Mouse (Mus musculus): ENCODE results near the gene Med12l. TPM values are rescaled to one million over a fixed set of nuclear protein-coding genes. Genes with fewer than 3 reads are reported as not detected.
"Not testable (repeated sequence)": the region's sequence is repeated elsewhere in the genome, so short reads cannot be mapped to it uniquely, and the experiment has no call there.

Med12l gene
- total RNA-seq, 2 experiments from 2014 or later: 8.7 to 9.7 TPM

- intact Hi-C loops (cut with DNase I): no loop called here
- DNase-seq: no peak
These were observed 15.6 kb downstream of the Med12l start for GRCm38 (mm10) chr3:59021236-59021635.

- no peak for DNase-seq
- intact Hi-C loops (cut with DNase I): no loop called here
These were observed 16.6 kb downstream of the Med12l start for GRCm38 (mm10) chr3:59022251-59022650.

DNA sequence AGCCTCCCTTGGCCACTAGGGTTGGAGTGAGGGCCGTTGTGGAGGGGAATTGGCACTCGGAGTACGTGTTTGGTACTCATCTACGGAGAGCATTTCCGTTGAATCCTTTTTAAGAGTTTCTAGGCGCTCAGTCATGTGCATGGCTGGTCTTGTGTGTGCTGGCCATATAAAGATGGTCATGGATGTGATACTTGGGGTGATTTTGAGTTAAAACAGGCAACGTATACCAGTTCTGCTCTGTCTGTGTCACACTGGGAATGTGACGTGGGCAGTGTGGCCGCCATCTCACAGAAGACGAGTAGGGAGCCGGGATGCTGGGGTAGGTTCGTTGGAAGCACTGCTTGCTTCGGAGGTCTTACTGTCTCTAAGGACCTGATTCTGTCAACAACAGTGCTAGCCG, 17.3 kb downstream of the Med12l start:
- no peak for DNase-seq
- intact Hi-C loops (cut with DNase I): no loop called here

- DNase-seq: no peak
- intact Hi-C loops (cut with DNase I): no loop called here
These were observed 19.0 kb downstream of the Med12l start for GRCm38 (mm10) chr3:59024531-59025192.

- intact Hi-C loops (cut with DNase I): no loop called here
- DNase-seq: no peak
These were observed 19.5 kb downstream of the Med12l start for GRCm38 (mm10) chr3:59025193-59025535.

DNA sequence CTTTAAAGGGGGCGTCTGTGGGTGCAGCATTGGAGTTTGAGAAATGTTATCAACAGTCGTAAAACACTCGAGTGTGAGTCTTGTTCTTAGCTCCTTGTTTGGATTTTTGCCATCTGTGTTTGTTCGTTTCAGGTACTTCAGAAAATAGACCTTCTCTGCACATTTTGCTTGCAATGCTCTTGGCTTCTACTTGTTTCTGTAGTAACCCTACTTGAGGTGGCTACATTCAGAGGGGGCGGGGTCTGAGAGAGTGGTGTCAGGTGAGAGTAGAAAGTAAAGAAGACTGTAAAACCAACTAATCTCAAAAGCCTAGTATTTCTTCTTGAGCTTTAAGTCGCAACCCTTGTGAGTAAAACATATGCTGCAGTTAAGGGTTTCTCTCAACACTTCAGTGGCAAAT, 23.1 kb downstream of the Med12l start:
- DNase-seq: no peak
- intact Hi-C loops (cut with DNase I): no loop called here

DNA sequence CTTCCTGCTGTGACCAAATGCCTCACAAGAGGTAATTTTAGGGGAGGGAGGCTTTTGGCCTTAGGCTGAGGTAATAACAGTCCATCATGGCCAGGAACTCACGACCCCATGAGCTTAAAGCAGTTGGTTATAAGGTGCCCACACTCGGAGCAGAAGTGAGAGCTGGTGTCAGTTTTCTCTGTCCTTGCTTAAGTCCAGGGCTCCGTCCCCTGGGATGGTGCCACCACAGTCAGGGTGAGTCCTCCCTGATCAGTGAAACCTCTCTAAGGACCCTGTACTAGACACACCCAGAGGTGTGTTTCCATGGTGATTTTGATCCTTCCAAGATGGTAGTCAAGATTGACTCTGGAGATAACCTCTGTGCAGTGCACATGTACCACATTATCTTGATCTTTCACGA, 25.4 kb downstream of the Med12l start:
- no peak for DNase-seq
- intact Hi-C loops (cut with DNase I): no loop called here

GRCm38 (mm10) chr3:59041487-59041886, 35.9 kb downstream of the Med12l start:
- intact Hi-C loops (cut with DNase I): no loop called here
- no peak for DNase-seq

GRCm38 (mm10) chr3:59054834-59055535, 49.4 kb downstream of the Med12l start:
- no peak for DNase-seq
- intact Hi-C loops (cut with DNase I): loop anchor here (5.0 kb wide), 1 partner anchor 398 kb away; no protein-coding TSS in a partner anchor

GRCm38 (mm10) chr3:59059022-59059541, 53.5 kb downstream of the Med12l start:
- DNase-seq: peak; percentile 46 to 70
- intact Hi-C loops (cut with DNase I): loop anchor here (1.0 to 5.0 kb wide), 2 partner anchors 76 to 402 kb away; no protein-coding TSS in a partner anchor

GRCm38 (mm10) chr3:59060131-59060530, 54.5 kb downstream of the Med12l start:
- intact Hi-C loops (cut with DNase I): loop anchor here (5.0 kb wide), 1 partner anchor 223 kb away; no protein-coding TSS in a partner anchor

DNA sequence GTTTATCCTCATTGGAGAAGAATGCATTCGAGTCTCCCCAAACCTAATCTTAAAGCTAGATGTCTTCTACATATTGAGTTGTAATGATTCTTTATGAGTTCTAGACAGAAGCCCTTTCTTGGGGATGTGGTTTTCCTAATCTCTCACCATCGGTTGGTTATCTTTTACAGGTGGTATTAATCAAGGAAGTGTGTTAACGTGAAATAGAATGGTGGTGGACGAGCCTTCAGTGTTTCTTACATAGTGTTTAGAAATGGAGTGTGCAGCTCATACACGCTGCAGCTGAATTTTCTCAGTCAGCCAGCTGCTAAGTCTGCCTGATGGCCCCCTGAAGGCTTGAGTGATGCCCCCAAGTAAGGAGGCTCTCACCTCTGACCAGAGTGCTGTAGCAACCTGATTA, 56.5 kb downstream of the Med12l start:
- no peak for DNase-seq
- intact Hi-C loops (cut with DNase I): loop anchor here (5.0 kb wide), 1 partner anchor 225 kb away; no protein-coding TSS in a partner anchor

More at GRCm38 (mm10) chr3:59060131-59060530, 54.5 kb downstream of the Med12l start:
- DNase-seq: no peak

- intact Hi-C loops (cut with DNase I): loop anchor here (5.0 kb wide), 1 partner anchor 226 kb away; no protein-coding TSS in a partner anchor
- no peak for DNase-seq
These were observed 57.8 kb downstream of the Med12l start for GRCm38 (mm10) chr3:59063431-59063830.

GRCm38 (mm10) chr3:59065937-59066336, 60.3 kb downstream of the Med12l start:
- DNase-seq: no peak
- intact Hi-C loops (cut with DNase I): no loop called here

DNA sequence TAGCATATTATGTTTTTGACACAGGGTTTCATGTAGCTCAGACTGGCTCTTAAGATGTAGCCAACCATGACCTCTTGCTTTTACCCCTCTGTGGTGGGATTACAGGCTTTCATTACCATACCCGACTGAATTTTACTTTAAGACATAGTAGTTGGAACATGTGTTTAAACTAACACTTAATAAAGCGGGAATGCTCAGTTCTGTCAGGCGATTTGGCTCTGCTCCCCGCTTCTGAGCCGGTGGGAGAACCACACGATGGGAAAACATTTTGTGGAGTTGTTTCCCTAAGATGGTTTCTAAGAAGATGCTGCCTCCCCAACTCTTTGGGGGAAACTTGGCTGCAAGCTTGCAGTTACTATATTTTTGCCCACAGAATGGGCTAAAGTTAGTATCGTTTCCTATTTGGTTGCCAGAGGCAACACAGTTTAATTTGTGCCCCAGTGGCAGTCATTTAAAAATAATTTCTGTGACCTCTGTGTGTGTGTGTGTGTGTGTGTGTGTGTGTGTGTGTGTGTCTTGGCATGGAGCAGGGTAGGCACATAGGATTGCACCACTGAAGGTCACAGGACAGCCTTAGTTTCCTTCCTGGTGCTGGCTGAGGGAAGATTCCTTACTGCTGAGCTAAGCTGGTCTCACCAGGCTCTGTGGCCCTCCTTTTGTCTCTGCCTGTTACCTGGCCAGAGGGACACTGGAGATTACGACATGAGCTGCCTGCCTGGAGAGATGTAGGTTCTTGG, 61.1 kb downstream of the Med12l start:
- no peak for DNase-seq
- intact Hi-C loops (cut with DNase I): no loop called here

DNA sequence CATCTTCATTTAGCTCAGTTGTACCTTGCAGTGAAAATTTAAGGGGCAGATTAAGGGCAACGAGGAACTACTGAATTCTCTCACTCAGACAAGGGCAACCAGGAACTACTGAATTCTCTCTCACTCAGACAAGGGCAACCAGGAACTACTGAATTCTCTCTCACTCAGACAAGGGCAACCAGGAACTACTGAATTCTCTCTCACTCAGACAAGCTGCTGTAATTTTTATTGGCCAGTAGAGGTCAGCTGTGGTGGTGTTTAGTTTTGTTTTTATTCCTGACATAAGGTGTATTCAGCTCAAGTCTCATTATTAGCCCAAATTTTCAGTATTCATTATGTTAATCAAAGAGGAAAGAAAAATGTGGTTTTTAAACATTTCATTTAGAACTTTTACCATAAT, 63.4 kb downstream of the Med12l start:
- intact Hi-C loops (cut with DNase I); DNase-seq: not testable (repeated sequence)

GRCm38 (mm10) chr3:59077278-59077677, 71.7 kb downstream of the Med12l start:
- DNase-seq: peak in 1 of 2 experiments; percentile 16
- intact Hi-C loops (cut with DNase I): loop anchor here (5.0 kb wide), 1 partner anchor 90 kb away; no protein-coding TSS in a partner anchor

- intact Hi-C loops (cut with DNase I): loop anchor here (2.0 to 5.0 kb wide), 2 partner anchors 89 to 130 kb away; no protein-coding TSS in a partner anchor
- no peak for DNase-seq
These were observed 73.0 kb downstream of the Med12l start for GRCm38 (mm10) chr3:59078585-59078984.

GRCm38 (mm10) chr3:59079327-59079726, 73.7 kb downstream of the Med12l start:
- peak; percentile 26 to 63 for DNase-seq
- intact Hi-C loops (cut with DNase I): loop anchor here (2.0 to 5.0 kb wide), 2 partner anchors 88 to 129 kb away; no protein-coding TSS in a partner anchor

GRCm38 (mm10) chr3:59080293-59080916, 74.8 kb downstream of the Med12l start:
- DNase-seq: no peak
- intact Hi-C loops (cut with DNase I): loop anchor here (5.0 kb wide), 1 partner anchor 37 kb away; no protein-coding TSS in a partner anchor

Measured in heart, postnatal 14 days (tissue).